Mouse (Mus musculus): ENCODE measurements around the gene Pitpna.

DNA sequence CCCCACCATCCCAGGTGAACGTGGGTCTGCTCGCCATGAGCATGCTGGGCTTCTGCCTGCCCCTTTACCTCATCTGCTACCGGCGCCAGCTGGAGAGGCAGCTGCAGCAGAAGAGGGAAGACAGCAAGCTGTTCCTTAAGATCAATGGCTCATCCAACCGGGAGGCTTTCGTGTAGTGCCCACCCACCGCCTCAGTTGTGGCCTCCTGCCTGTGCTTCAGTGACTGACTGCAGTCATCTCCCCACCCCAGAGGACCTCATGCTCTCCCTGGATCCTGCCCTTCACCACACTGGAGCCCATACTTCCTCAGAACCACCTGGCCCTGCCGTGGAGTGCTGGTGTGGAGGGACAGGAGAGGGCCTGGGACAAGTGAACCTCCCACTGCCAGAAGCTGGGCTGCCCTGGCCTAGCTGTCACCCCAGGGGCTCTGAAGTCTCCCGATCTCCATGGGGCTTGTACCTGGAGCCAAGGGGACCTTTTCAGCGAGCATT lies 15.6 kb upstream of the Pitpna start:
- TF ChIP-seq CTCF (IDR thresholded peaks at IDR 0.05; ENCODE audit: low read depth): no peak
- no peak for TF ChIP-seq EP300 (IDR thresholded peaks at IDR 0.05; ENCODE audit: low read depth)

Measured in heart, postnatal 0 days (tissue).